Mouse (Mus musculus) stomach, postnatal 0 days (tissue): ENCODE measurements around the gene Smc5. TPM values are rescaled to one million over a fixed set of nuclear protein-coding genes. Genes with fewer than 3 reads are reported as not detected.

ENCODE experiments used
- ATAC-seq: fragments of 200-750 bp; cut with Nextera tagmentation; 2 replicates; pipeline ENCODE4 v1.8.0; 2017; ENCODE audit not compliant: low FRiP score, low TSS enrichment
- DNase-seq: peaks from one replicate; pipeline ENCODE4 v3.0.0-alpha.2; 2016; ENCODE audit warnings: low spot score
- H3K27ac ChIP-seq: fragments of 300-500 bp; sonication (generic); replicated peaks from 2 replicates; pipeline ENCODE4 v1.5.1; 2014; ENCODE audit warnings: mild to moderate bottlenecking, control low read depth
- H3K27me3 ChIP-seq: fragments of 300-500 bp; sonication (generic); 2 replicates; pipeline ENCODE4 v1.6.1; 2014; ENCODE audit warnings: low read length; ENCODE audit not compliant: control insufficient read depth, insufficient read depth
- H3K36me3 ChIP-seq: fragments of 300-500 bp; sonication (generic); 2 replicates; pipeline ENCODE4 v1.6.1; 2014; ENCODE audit warnings: low read length, mixed read lengths; ENCODE audit not compliant: control insufficient read depth, insufficient read depth
- H3K4me1 ChIP-seq: fragments of 300-500 bp; sonication (generic); replicated peaks from 2 replicates; pipeline ENCODE4 v1.6.1; 2014; ENCODE audit warnings: antibody characterized with exemption; ENCODE audit not compliant: control insufficient read depth, insufficient read depth
- H3K4me2 ChIP-seq: fragments of 300-500 bp; sonication (generic); replicated peaks from 2 replicates; pipeline ENCODE4 v1.6.1; 2014; ENCODE audit warnings: low read depth, mild to moderate bottlenecking, control low read depth, moderate library complexity
- H3K4me3 ChIP-seq: fragments of 300-500 bp; sonication (generic); 2 replicates; pipeline ENCODE4 v1.5.1; 2014; ENCODE audit warnings: low read depth, low read length, control low read depth
- H3K9ac ChIP-seq: fragments of 300-500 bp; sonication (generic); 2 replicates; pipeline ENCODE4 v1.6.1; 2014; ENCODE audit warnings: mild to moderate bottlenecking, low read length, control low read depth, mixed read lengths
- H3K9me3 ChIP-seq: fragments of 300-500 bp; sonication (generic); 2 replicates; pipeline ENCODE4 v1.6.1; 2016; ENCODE audit warnings: low read length; ENCODE audit not compliant: control insufficient read depth
- CTCF ChIP-seq: IDR thresholded peaks from 2 replicates; pipeline ENCODE4 v1.5.1; 2016; ENCODE audit warnings: antibody characterized with exemption, low read depth, mild to moderate bottlenecking, moderate library complexity
- EP300 ChIP-seq: optimal IDR thresholded peaks from 2 replicates; pipeline ENCODE3; 2016; ENCODE audit warnings: antibody characterized with exemption
- WGBS: fragments of 180-500 bp; shearing (Covaris S2); extraction: QIAGEN DNeasy Blood & Tissue Kit; methylation state at CpG from one replicate; pipeline ENCODE4 v1.1.7; 2014; 5-methylcytosine and 5-hydroxymethylcytosine counted together
- polyA plus RNA-seq: library from polyadenylated mRNA; unstranded; fragments of >200 nt; fragmentation: Nextera tagmentation; extraction: Ambion mirVana; gene quantifications from 2 replicates; pipeline ENCODE4 v1.2.1, GENCODE M21; 2015

Smc5 gene
- polyA plus RNA-seq, 1 experiment from 2014 or later = 8.3 TPM

GRCm38 (mm10) chr19:23171136-23171535 is 102.6 kb downstream of the Smc5 start:
- no peak overlapping the region for H3K27ac ChIP-seq
- H3K9me3 ChIP-seq = no peaks in the 10 kb centered on the region
- H3K4me2 ChIP-seq = no peak overlapping the region
- no peak for TF ChIP-seq CTCF
- TF ChIP-seq EP300 = no peak
- H3K36me3 ChIP-seq = peaks cover 4% of the 10 kb centered on the region; the same call in 1 of the 2 replicates
- H3K27me3 ChIP-seq = no peaks in the 10 kb centered on the region
- H3K4me3 ChIP-seq = no peak overlapping the region
- no peaks in the 10 kb centered on the region for H3K4me1 ChIP-seq
- DNase-seq (no peak), ATAC-seq (no peak)
- H3K9ac ChIP-seq = no peak overlapping the region
- WGBS = 93% methylated on average over 2 of the region's 2 CpGs

GRCm38 (mm10) chr19:23170476-23170875 is 103.2 kb downstream of the Smc5 start:
- ATAC-seq = no peak
- H3K9ac ChIP-seq = no peak overlapping the region
- DNase-seq = no peak
- no peaks in the 10 kb centered on the region for H3K4me1 ChIP-seq
- no peak overlapping the region for H3K4me2 ChIP-seq
- 88% methylated on average over 5 of the region's 5 CpGs for WGBS
- H3K9me3 ChIP-seq = no peaks in the 10 kb centered on the region
- TF ChIP-seq EP300 (no peak), CTCF (no peak)
- H3K4me3 ChIP-seq = no peak overlapping the region
- H3K27me3 ChIP-seq = no peaks in the 10 kb centered on the region
- no peak overlapping the region for H3K27ac ChIP-seq
- H3K36me3 ChIP-seq = peaks cover 4% of the 10 kb centered on the region; the same call in 1 of the 2 replicates

GRCm38 (mm10) chr19:23169659-23170050 is 104.0 kb downstream of the Smc5 start:
- Histone ChIP-seq H3K4me1 (no peaks in the 10 kb centered on the region), H3K27ac (no peak overlapping the region), H3K27me3 (no peaks in the 10 kb centered on the region), H3K4me3 (no peak overlapping the region), H3K36me3 (peaks cover 5% of the 10 kb centered on the region), H3K4me2 (no peak overlapping the region), H3K9ac (no peak overlapping the region), H3K9me3 (no peaks in the 10 kb centered on the region)
- TF ChIP-seq CTCF = no peak
- no peak for TF ChIP-seq EP300
- ATAC-seq (no peak), DNase-seq (no peak)
- WGBS = 98% methylated on average over 2 of the region's 2 CpGs

GRCm38 (mm10) chr19:23168899-23169658 is 104.6 kb downstream of the Smc5 start:
- Histone ChIP-seq H3K4me2 (no peak overlapping the region), H3K4me1 (no peaks in the 10 kb centered on the region), H3K36me3 (peaks cover 7% of the 10 kb centered on the region), H3K9me3 (no peaks in the 10 kb centered on the region), H3K27me3 (no peaks in the 10 kb centered on the region), H3K4me3 (no peak overlapping the region), H3K27ac (no peak overlapping the region), H3K9ac (no peak overlapping the region)
- no peak for ATAC-seq
- TF ChIP-seq EP300 = no peak
- TF ChIP-seq CTCF = no peak
- 69% methylated on average over 5 of the region's 5 CpGs for WGBS
- DNase-seq = no peak

- WGBS = 71% methylated on average over 11 of the region's 11 CpGs
- no peak overlapping the region for H3K27ac ChIP-seq
- no peak overlapping the region for H3K9ac ChIP-seq
- H3K4me1 ChIP-seq = peaks cover 2% of the 10 kb centered on the region; the same call in 1 of the 2 replicates
- ATAC-seq = no peak
- H3K9me3 ChIP-seq = no peaks in the 10 kb centered on the region
- DNase-seq = no peak
- peaks cover 7% of the 10 kb centered on the region for H3K36me3 ChIP-seq
- no peak overlapping the region for H3K4me2 ChIP-seq
- H3K27me3 ChIP-seq = no peaks in the 10 kb centered on the region
- no peak for TF ChIP-seq EP300
- no peak for TF ChIP-seq CTCF
- no peak overlapping the region for H3K4me3 ChIP-seq
Observed at GRCm38 (mm10) chr19:23166550-23167284, 107.0 kb downstream of the Smc5 start.
